Mouse (Mus musculus) forebrain, embryonic 14.5 days (tissue): ENCODE measurements around the gene Fbxl21. TPM values are rescaled to one million over a fixed set of nuclear protein-coding genes. Genes with fewer than 3 reads are reported as not detected.

Experiments
- ATAC-seq: fragments of 200-750 bp; cut with Nextera tagmentation; 2 replicates; pipeline ENCODE4 v1.8.0; 2017; ENCODE audit warnings: mild to moderate bottlenecking, moderate library complexity
- DNase-seq: peaks from one replicate; pipeline ENCODE4 v3.0.0-alpha.2; 2015; ENCODE audit warnings: low spot score
- H3K27ac ChIP-seq: fragments of 300-500 bp; sonication (generic); 2 replicates; pipeline ENCODE4 v1.5.1; 2014; ENCODE audit warnings: low read depth, mild to moderate bottlenecking, control low read depth, low read length, moderate library complexity
- H3K27me3 ChIP-seq: fragments of 300-500 bp; sonication (generic); replicated peaks from 2 replicates; pipeline ENCODE4 v1.6.1; 2014; ENCODE audit warnings: low read length, control low read depth, mixed read lengths; ENCODE audit not compliant: control insufficient read depth, insufficient read depth
- H3K36me3 ChIP-seq: fragments of 300-500 bp; sonication (generic); 2 replicates; pipeline ENCODE4 v1.6.1; 2014; ENCODE audit warnings: low read length, control low read depth; ENCODE audit not compliant: control insufficient read depth, insufficient read depth
- H3K4me1 ChIP-seq: fragments of 300-500 bp; sonication (generic); 2 replicates; pipeline ENCODE4 v1.6.1; 2014; ENCODE audit warnings: antibody characterized with exemption, low read length, control low read depth; ENCODE audit not compliant: control insufficient read depth, insufficient read depth
- H3K4me2 ChIP-seq: fragments of 300-500 bp; sonication (generic); 2 replicates; pipeline ENCODE4 v1.6.1; 2014; ENCODE audit warnings: mild to moderate bottlenecking, control low read depth, low read length
- H3K4me3 ChIP-seq: fragments of 300-500 bp; sonication (generic); 2 replicates; pipeline ENCODE4 v1.5.1; 2014; ENCODE audit warnings: low read depth, low read length, control low read depth
- H3K9ac ChIP-seq: fragments of 300-500 bp; sonication (generic); 2 replicates; pipeline ENCODE4 v1.6.1; 2014; ENCODE audit warnings: mild to moderate bottlenecking, low read length, control low read depth, moderate library complexity
- H3K9me3 ChIP-seq: fragments of 300-500 bp; sonication (generic); replicated peaks from 2 replicates; pipeline ENCODE4 v1.6.1; 2016; ENCODE audit warnings: low read length, control low read depth, mixed read lengths; ENCODE audit not compliant: control insufficient read depth
- WGBS: fragments of 180-500 bp; shearing (Covaris S2); extraction: QIAGEN DNeasy Blood & Tissue Kit; methylation state at CpG from one replicate; pipeline ENCODE4 v1.1.7; 2014; 5-methylcytosine and 5-hydroxymethylcytosine counted together
- polyA plus RNA-seq: library from polyadenylated mRNA; unstranded; fragments of >200 nt; fragmentation: Nextera tagmentation; extraction: Ambion mirVana; gene quantifications from 2 replicates; pipeline ENCODE4 v1.2.1, GENCODE M21; 2014

The Fbxl21 gene
- polyA plus RNA-seq, 1 experiment from 2014 or later, result 2.9 TPM

DNA sequence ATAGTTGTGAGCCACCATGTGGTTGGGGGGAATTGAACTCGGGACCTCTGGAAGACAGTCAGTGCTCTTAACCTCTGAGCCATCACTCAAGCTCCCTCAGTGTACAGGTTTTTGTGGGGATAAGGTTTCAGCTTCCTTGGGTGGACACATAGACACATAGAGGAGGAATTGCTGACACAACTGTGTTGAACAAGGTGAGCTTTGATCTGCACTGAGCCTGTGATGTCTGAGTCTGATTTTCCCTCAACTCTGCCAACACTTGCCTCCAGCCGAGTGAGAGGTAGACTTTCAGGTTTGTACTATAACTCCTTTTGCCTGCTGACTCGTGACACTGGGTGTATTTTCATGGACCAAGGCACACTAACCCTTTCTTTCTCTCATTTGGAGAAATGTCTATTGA lies 34.4 kb downstream of the Fbxl21 start:
- DNase-seq, result no peak
- H3K4me3 ChIP-seq, result no peak overlapping the region
- no peak overlapping the region for H3K9ac ChIP-seq
- no peaks in the 10 kb centered on the region for H3K27me3 ChIP-seq
- no peaks in the 10 kb centered on the region for H3K36me3 ChIP-seq
- H3K4me1 ChIP-seq, result peaks cover 4% of the 10 kb centered on the region; the same call in 1 of the 2 replicates
- no peak for ATAC-seq
- H3K27ac ChIP-seq, result no peak overlapping the region
- WGBS, result 88% methylated on average over 3 of the region's 3 CpGs
- H3K4me2 ChIP-seq, result no peak overlapping the region
- no peaks in the 10 kb centered on the region for H3K9me3 ChIP-seq

DNA sequence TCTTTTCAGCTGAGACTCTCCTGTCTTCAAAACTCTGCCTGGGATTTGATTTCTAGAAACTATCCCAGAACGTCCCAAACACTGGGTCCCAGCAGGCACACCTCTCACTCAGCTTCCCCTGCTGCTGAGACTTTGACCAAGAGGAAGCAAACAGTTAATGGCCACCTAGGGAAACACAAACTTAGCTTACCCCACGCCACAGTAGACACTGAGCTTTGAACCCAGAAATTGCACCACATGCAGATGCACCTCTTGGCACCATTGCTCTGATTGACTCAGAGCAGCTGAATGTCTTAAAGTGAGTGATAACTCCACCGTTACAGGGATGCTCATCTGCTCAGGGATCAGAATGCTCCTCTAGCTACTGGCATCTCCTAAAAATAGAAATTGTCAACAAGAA lies 36.5 kb downstream of the Fbxl21 start:
- Histone ChIP-seq H3K27me3 (no peaks in the 10 kb centered on the region), H3K9ac (no peak overlapping the region), H3K4me2 (no peak overlapping the region), H3K9me3 (no peaks in the 10 kb centered on the region), H3K27ac (no peak overlapping the region), H3K4me3 (no peak overlapping the region), H3K4me1 (peaks cover 4% of the 10 kb centered on the region; the same call in 1 of the 2 replicates), H3K36me3 (no peaks in the 10 kb centered on the region)
- DNase-seq (no peak), ATAC-seq (no peak)
- WGBS, result 46% methylated on average over 3 of the region's 3 CpGs

- H3K9ac ChIP-seq, result no peak overlapping the region
- WGBS, result 76% methylated on average over 6 of the region's 6 CpGs
Measured at GRCm38 (mm10) chr13:56559841-56560370, 37.6 kb downstream of the Fbxl21 start.

DNA sequence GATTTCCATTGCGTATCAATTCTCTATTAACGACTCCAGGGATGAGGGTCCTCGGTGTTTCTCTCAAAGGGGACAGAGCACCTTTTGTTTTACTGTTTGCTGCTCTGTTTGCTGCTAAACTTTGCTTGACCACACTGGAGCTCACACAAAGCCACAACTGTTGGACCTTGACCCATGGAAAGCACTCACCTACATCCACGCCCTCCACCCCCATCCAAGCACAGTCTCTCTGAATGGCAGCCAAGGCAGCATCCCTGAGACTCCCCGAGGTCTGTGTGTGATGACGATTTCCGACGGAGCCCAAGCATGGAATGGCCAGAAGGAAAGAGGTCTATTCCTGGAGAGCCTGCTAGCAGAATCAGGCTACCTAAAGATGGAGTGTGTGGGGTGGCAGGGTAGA lies 38.9 kb downstream of the Fbxl21 start:
- Histone ChIP-seq H3K36me3 (no peaks in the 10 kb centered on the region), H3K27me3 (no peaks in the 10 kb centered on the region), H3K9ac (no peak overlapping the region), H3K4me1 (peaks cover under 1% of the 10 kb centered on the region; the same call in 1 of the 2 replicates), H3K27ac (no peak overlapping the region), H3K9me3 (no peaks in the 10 kb centered on the region), H3K4me2 (no peak overlapping the region), H3K4me3 (no peak overlapping the region)
- no peak for DNase-seq
- 71% methylated on average over 8 of the region's 8 CpGs for WGBS
- ATAC-seq, result no peak

More at GRCm38 (mm10) chr13:56559841-56560370, 37.6 kb downstream of the Fbxl21 start:
- Histone ChIP-seq H3K4me2 (no peak overlapping the region), H3K27me3 (no peaks in the 10 kb centered on the region), H3K27ac (no peak overlapping the region), H3K9me3 (no peaks in the 10 kb centered on the region), H3K4me3 (no peak overlapping the region), H3K4me1 (no peaks in the 10 kb centered on the region), H3K36me3 (no peaks in the 10 kb centered on the region)
- ATAC-seq (no peak), DNase-seq (no peak)

- no peak overlapping the region for H3K27ac ChIP-seq
- ATAC-seq (no peak), DNase-seq (peak; percentile 35)
- WGBS, result 35% methylated on average over 6 of the region's 6 CpGs
- H3K4me1 ChIP-seq, result peaks cover 3% of the 10 kb centered on the region; the same call in 1 of the 2 replicates
- no peaks in the 10 kb centered on the region for H3K27me3 ChIP-seq
- H3K4me2 ChIP-seq, result no peak overlapping the region
- H3K9ac ChIP-seq, result no peak overlapping the region
- H3K4me3 ChIP-seq, result no peak overlapping the region
- H3K9me3 ChIP-seq, result no peaks in the 10 kb centered on the region
- no peaks in the 10 kb centered on the region for H3K36me3 ChIP-seq
Measured at GRCm38 (mm10) chr13:56563075-56563474, 40.8 kb downstream of the Fbxl21 start.

- Histone ChIP-seq H3K9me3 (no peaks in the 10 kb centered on the region), H3K27ac (no peak overlapping the region), H3K4me1 (peaks cover 3% of the 10 kb centered on the region; the same call in 1 of the 2 replicates), H3K27me3 (no peaks in the 10 kb centered on the region), H3K4me3 (no peak overlapping the region), H3K9ac (no peak overlapping the region), H3K4me2 (no peak overlapping the region), H3K36me3 (no peaks in the 10 kb centered on the region)
- ATAC-seq (no peak), DNase-seq (peak; percentile 27)
- WGBS, result 68% methylated on average over 10 of the region's 10 CpGs
Measured at GRCm38 (mm10) chr13:56566336-56566735, 44.1 kb downstream of the Fbxl21 start.

- no peak overlapping the region for H3K9ac ChIP-seq
- no peak overlapping the region for H3K27ac ChIP-seq
- no peak overlapping the region for H3K4me2 ChIP-seq
- H3K27me3 ChIP-seq, result no peaks in the 10 kb centered on the region
- ATAC-seq (no peak), DNase-seq (no peak)
- no peaks in the 10 kb centered on the region for H3K4me1 ChIP-seq
- 91% methylated on average over 8 of the region's 8 CpGs for WGBS
- no peak overlapping the region for H3K4me3 ChIP-seq
- H3K36me3 ChIP-seq, result no peaks in the 10 kb centered on the region
- H3K9me3 ChIP-seq, result no peaks in the 10 kb centered on the region
Measured at GRCm38 (mm10) chr13:56571645-56572044, 49.4 kb downstream of the Fbxl21 start.

DNA sequence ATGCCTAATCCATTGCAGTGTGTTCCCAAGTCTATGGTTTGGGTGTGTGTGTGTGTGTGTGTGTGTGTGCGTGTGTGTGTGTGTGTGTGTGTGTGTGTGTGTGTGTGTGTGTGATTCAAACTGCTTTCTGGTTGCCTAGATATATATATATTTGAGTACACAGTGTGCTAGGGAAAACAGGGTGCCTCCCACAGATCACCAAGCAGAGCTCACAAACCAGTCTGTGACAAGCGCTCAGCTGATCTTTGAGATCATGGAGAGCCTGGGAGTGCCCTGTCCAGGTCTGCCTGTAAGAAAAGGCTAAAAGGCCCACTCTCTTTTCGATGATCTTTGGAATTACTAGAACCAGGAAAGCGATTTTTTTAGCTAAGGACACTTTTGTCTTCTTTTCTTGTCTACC lies 52.8 kb downstream of the Fbxl21 start:
- DNase-seq, result no peak
- Histone ChIP-seq H3K4me2 (no peak overlapping the region), H3K27me3 (no peaks in the 10 kb centered on the region), H3K4me3 (no peak overlapping the region), H3K9me3 (no peaks in the 10 kb centered on the region), H3K4me1 (no peaks in the 10 kb centered on the region), H3K27ac (no peak overlapping the region), H3K36me3 (no peaks in the 10 kb centered on the region), H3K9ac (no peak overlapping the region)
- ATAC-seq, result no peak
- WGBS, result 82% methylated on average over 4 of the region's 4 CpGs

DNA sequence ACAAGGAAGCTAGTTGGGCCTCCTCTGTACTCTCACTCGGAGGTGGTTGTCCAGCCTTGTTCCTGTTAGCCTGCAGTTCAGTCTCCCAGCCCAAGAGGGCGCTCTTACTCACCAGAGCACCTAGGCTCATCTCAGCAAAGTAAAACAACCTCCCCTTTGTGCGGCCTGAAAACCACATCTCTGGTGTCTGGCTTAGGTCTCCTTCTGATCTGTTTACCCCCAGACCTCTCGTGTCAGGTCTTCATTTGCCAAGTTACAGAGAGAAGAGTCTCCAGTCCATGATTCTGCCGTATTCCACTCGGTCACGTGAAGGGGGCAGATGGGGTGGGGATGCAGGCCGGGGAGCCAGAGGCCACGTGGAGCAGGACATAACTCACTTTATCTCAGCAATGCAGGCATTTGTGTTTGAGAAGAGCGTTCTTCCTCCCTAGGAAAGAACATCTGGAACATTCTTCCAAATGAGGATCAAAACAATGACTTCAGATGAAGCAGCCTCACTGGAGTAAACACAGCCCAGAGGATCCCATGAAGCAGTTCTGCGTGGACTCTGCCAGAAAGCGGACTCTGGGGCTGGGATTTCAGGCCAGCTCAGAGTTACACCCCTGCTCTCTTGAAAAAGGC lies 53.5 kb downstream of the Fbxl21 start:
- Histone ChIP-seq H3K27me3 (no peaks in the 10 kb centered on the region), H3K9ac (no peak overlapping the region), H3K4me1 (no peaks in the 10 kb centered on the region), H3K9me3 (no peaks in the 10 kb centered on the region), H3K27ac (no peak overlapping the region), H3K4me3 (no peak overlapping the region), H3K4me2 (no peak overlapping the region), H3K36me3 (no peaks in the 10 kb centered on the region)
- 71% methylated on average over 12 of the region's 12 CpGs for WGBS
- ATAC-seq (no peak), DNase-seq (peak; percentile 53)
